Mouse (Mus musculus): ENCODE results near the gene Smim15. TPM values are rescaled to one million over a fixed set of nuclear protein-coding genes. Genes with fewer than 3 reads are reported as not detected.
A peak's percentile ranks its signal among the peaks of the same experiment; 100 is the strongest.

Smim15 gene
- polyA plus RNA-seq, 1 experiment: 30.3 TPM

GRCm38 (mm10) chr13:108063374-108064134, 19.3 kb downstream of the Smim15 start:
- no peak for DNase-seq (ENCODE audit: low read depth)
- TF ChIP-seq CTCF (IDR thresholded peaks at IDR 0.05; ENCODE audit: borderline replicate concordance, extremely low read depth, insufficient read depth, insufficient read length) (no peak), POLR2A (IDR thresholded peaks at IDR 0.05; ENCODE audit: borderline replicate concordance, extremely low read depth, insufficient read depth, insufficient read length, poor library complexity, severe bottlenecking) (no peak)

- TF ChIP-seq POLR2A (IDR thresholded peaks at IDR 0.05; ENCODE audit: borderline replicate concordance, extremely low read depth, insufficient read depth, insufficient read length, poor library complexity, severe bottlenecking): no peak
- TF ChIP-seq CTCF (IDR thresholded peaks at IDR 0.05; ENCODE audit: borderline replicate concordance, extremely low read depth, insufficient read depth, insufficient read length): no peak
- peak; percentile 67 for DNase-seq (ENCODE audit: low read depth)
Observed at GRCm38 (mm10) chr13:108064331-108064730, 20.1 kb downstream of the Smim15 start.

- no peak for DNase-seq (ENCODE audit: low read depth)
- TF ChIP-seq POLR2A (IDR thresholded peaks at IDR 0.05; ENCODE audit: borderline replicate concordance, extremely low read depth, insufficient read depth, insufficient read length, poor library complexity, severe bottlenecking) (no peak), CTCF (IDR thresholded peaks at IDR 0.05; ENCODE audit: borderline replicate concordance, extremely low read depth, insufficient read depth, insufficient read length) (no peak)
Observed at GRCm38 (mm10) chr13:108066021-108066420, 21.8 kb downstream of the Smim15 start.

- DNase-seq (ENCODE audit: low read depth): no peak
- TF ChIP-seq POLR2A (IDR thresholded peaks at IDR 0.05; ENCODE audit: borderline replicate concordance, extremely low read depth, insufficient read depth, insufficient read length, poor library complexity, severe bottlenecking) (no peak), CTCF (IDR thresholded peaks at IDR 0.05; ENCODE audit: borderline replicate concordance, extremely low read depth, insufficient read depth, insufficient read length) (no peak)
Observed at GRCm38 (mm10) chr13:108069151-108069550, 24.9 kb downstream of the Smim15 start.

- no peak for DNase-seq (ENCODE audit: low read depth)
- TF ChIP-seq CTCF (IDR thresholded peaks at IDR 0.05; ENCODE audit: borderline replicate concordance, extremely low read depth, insufficient read depth, insufficient read length): no peak
- no peak for TF ChIP-seq POLR2A (IDR thresholded peaks at IDR 0.05; ENCODE audit: borderline replicate concordance, extremely low read depth, insufficient read depth, insufficient read length, poor library complexity, severe bottlenecking)
Observed at GRCm38 (mm10) chr13:108070171-108070570, 25.9 kb downstream of the Smim15 start.

GRCm38 (mm10) chr13:108077476-108077875, 33.2 kb downstream of the Smim15 start:
- DNase-seq (ENCODE audit: low read depth): no peak

GRCm38 (mm10) chr13:108077901-108078300, 33.7 kb downstream of the Smim15 start:
- no peak for TF ChIP-seq POLR2A (IDR thresholded peaks at IDR 0.05; ENCODE audit: borderline replicate concordance, extremely low read depth, insufficient read depth, insufficient read length, poor library complexity, severe bottlenecking)
- no peak for TF ChIP-seq CTCF (IDR thresholded peaks at IDR 0.05; ENCODE audit: borderline replicate concordance, extremely low read depth, insufficient read depth, insufficient read length)
- no peak for DNase-seq (ENCODE audit: low read depth)

More at GRCm38 (mm10) chr13:108077476-108077875, 33.2 kb downstream of the Smim15 start:
- TF ChIP-seq CTCF (IDR thresholded peaks at IDR 0.05; ENCODE audit: borderline replicate concordance, extremely low read depth, insufficient read depth, insufficient read length): no peak
- no peak for TF ChIP-seq POLR2A (IDR thresholded peaks at IDR 0.05; ENCODE audit: borderline replicate concordance, extremely low read depth, insufficient read depth, insufficient read length, poor library complexity, severe bottlenecking)

GRCm38 (mm10) chr13:108084086-108084485, 39.8 kb downstream of the Smim15 start:
- TF ChIP-seq CTCF (IDR thresholded peaks at IDR 0.05; ENCODE audit: borderline replicate concordance, extremely low read depth, insufficient read depth, insufficient read length) (no peak), POLR2A (IDR thresholded peaks at IDR 0.05; ENCODE audit: borderline replicate concordance, extremely low read depth, insufficient read depth, insufficient read length, poor library complexity, severe bottlenecking) (no peak)
- no peak for DNase-seq (ENCODE audit: low read depth)

- DNase-seq (ENCODE audit: low read depth): no peak
- TF ChIP-seq POLR2A (IDR thresholded peaks at IDR 0.05; ENCODE audit: borderline replicate concordance, extremely low read depth, insufficient read depth, insufficient read length, poor library complexity, severe bottlenecking) (no peak), CTCF (IDR thresholded peaks at IDR 0.05; ENCODE audit: borderline replicate concordance, extremely low read depth, insufficient read depth, insufficient read length) (no peak)
Observed at GRCm38 (mm10) chr13:108086036-108086435, 41.8 kb downstream of the Smim15 start.

- no peak for TF ChIP-seq POLR2A (IDR thresholded peaks at IDR 0.05; ENCODE audit: borderline replicate concordance, extremely low read depth, insufficient read depth, insufficient read length, poor library complexity, severe bottlenecking)
- TF ChIP-seq CTCF (IDR thresholded peaks at IDR 0.05; ENCODE audit: borderline replicate concordance, extremely low read depth, insufficient read depth, insufficient read length): no peak
- no peak for DNase-seq (ENCODE audit: low read depth)
Observed at GRCm38 (mm10) chr13:108086724-108087123, 42.5 kb downstream of the Smim15 start.

GRCm38 (mm10) chr13:108092290-108092689, 48.0 kb downstream of the Smim15 start:
- TF ChIP-seq CTCF (IDR thresholded peaks at IDR 0.05; ENCODE audit: borderline replicate concordance, extremely low read depth, insufficient read depth, insufficient read length): no peak
- TF ChIP-seq POLR2A (IDR thresholded peaks at IDR 0.05; ENCODE audit: borderline replicate concordance, extremely low read depth, insufficient read depth, insufficient read length, poor library complexity, severe bottlenecking): no peak
- no peak for DNase-seq (ENCODE audit: low read depth)

- DNase-seq (ENCODE audit: low read depth): no peak
Observed at GRCm38 (mm10) chr13:108094681-108095080, 50.4 kb downstream of the Smim15 start.

More at GRCm38 (mm10) chr13:108094681-108095080, 50.4 kb downstream of the Smim15 start:
- TF ChIP-seq POLR2A (IDR thresholded peaks at IDR 0.05; ENCODE audit: borderline replicate concordance, extremely low read depth, insufficient read depth, insufficient read length, poor library complexity, severe bottlenecking) (no peak), CTCF (IDR thresholded peaks at IDR 0.05; ENCODE audit: borderline replicate concordance, extremely low read depth, insufficient read depth, insufficient read length) (no peak)
